Mouse (Mus musculus) hematopoietic stem cell, adult 5-6 weeks (primary cell): ENCODE results near the gene Mphosph9. TPM values are rescaled to one million over a fixed set of nuclear protein-coding genes. Genes with fewer than 3 reads are reported as not detected.
"Not testable (repeated sequence)": the region's sequence is repeated elsewhere in the genome, so short reads cannot be mapped to it uniquely, and the experiment has no call there.

ENCODE experiments used
- ATAC-seq, 2 experiments: fragments of 125-278 bp in 1 of 2; replicated peaks in 1 of 2; 2 replicates each; pipeline ENCODE4 v1.8.0; 2016 to 2017; ENCODE audit warnings: inconsistent platforms in 2 of 2, mild to moderate bottlenecking in 2 of 2, moderate number of reproducible peaks in 2 of 2, low read depth in 1 of 2, moderate TSS enrichment in 1 of 2; ENCODE audit not compliant: low FRiP score in 2 of 2, poor library complexity in 2 of 2, severe bottlenecking in 2 of 2, insufficient read depth in 1 of 2, low TSS enrichment in 1 of 2
- total RNA-seq: library from RNA; stranded (forward); fragments of 172-1452, 232-1000 nt; gene quantifications from 2 replicates; pipeline ENCODE4 v1.2.3, GENCODE M21; 2017

Gene Mphosph9
- total RNA-seq, 1 experiment from 2014 or later, result 41.0 TPM

GRCm38 (mm10) chr5:124227193-124227592, 100.6 kb downstream of the Mphosph9 start:
- no peak for ATAC-seq

GRCm38 (mm10) chr5:124226494-124226893, 101.3 kb downstream of the Mphosph9 start:
- no peak; a peak in 1 of 4 replicates for ATAC-seq

GRCm38 (mm10) chr5:124225891-124226290, 101.9 kb downstream of the Mphosph9 start:
- no peak for ATAC-seq

DNA sequence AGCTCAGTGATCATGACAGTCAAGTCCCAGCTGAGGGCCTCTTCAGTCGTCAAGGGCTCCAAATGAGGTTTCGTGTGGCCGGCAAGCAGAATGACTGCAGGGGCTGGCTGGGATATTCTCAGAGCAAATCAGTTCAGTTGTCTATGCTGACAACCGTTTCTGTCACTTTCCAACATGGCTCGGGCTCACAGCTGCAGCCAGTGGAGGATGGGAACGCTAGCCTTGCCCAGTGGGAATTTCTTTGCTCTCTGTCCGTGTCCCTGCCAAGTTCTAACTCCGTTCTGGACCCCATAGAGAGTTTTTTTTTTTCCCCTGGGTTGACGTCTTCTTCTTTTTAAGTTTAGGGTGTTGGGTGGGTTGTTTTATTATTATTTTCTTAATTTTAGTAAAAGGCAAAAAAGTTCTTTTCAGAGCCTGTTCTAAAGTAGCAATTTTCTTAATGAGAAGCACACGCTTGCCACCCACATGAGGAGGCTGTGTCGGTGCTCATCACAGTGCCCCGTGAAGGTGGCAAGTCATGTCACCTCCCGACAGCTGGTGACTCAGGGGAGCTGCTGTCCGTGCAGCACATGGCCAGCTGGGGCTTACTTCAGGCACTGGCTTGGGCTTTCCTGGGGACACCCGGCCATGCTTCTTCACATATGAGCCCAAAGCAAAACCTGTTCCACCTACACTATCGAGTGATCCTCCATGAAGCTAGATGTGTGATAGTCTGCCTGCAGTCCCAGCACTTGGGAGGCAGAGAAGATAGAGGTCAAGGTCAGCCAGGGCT, 103.3 kb downstream of the Mphosph9 start:
- ATAC-seq, result no peak

DNA sequence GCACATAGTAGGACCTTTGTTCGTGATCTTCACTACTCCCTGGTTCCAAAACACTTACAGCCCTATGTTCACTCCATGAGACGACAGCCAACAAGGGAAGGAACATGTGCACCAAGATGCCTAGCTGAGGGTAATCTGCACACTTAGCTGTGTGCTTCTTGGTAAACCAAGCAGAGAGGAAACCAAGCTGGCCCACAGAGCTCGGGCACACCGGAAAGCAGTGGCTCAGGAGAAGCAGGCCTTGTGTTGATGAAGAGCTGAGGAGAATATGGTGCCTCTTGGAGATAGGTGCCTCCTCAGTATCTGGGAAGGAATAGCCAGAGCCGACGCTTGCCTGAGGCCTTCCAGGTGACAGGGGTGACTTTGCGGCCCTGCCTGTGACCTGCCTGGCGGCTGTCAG, 104.2 kb downstream of the Mphosph9 start:
- ATAC-seq, result no peak

DNA sequence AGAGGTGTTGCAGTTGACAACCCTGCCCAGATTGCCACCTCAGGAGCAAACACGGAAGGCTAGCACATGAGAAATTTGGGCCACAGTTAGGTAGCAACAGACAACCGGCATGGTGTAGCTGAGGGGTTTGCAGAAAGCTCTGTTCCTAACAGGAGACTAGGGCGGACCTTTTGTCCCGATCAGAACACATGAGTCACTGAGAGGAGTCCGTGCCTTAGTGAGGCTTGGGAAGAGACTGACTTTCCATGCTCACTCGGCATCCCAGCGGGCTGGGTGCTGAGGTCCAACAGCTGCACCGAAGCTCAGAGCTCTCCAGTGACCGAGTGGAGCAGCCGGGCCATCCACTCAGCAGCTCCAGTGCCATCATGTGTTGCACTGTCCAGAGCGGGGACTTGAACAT, 105.1 kb downstream of the Mphosph9 start:
- no peak for ATAC-seq

GRCm38 (mm10) chr5:124221736-124222040, 106.1 kb downstream of the Mphosph9 start:
- ATAC-seq, result no peak

GRCm38 (mm10) chr5:124221037-124221735, 106.6 kb downstream of the Mphosph9 start:
- ATAC-seq, result peak; percentile 49 to 62

DNA sequence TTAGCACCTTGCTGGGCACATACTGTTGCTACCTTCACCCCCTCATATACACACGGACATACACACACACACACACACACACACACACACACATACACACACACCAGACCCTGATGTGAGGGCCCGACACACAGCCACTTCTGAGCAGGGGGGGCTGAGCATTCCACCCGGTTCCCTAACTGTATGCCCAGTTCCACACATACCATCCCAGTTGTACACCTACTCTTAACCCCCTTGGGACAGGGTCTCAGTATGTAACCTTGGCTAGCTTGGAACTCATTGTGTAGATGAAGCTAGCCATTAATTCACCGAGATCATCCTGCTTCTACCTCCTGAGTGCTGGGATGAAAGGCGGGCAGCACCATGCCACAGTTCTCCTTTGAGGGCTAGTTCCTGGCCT, 107.2 kb downstream of the Mphosph9 start:
- no peak for ATAC-seq

GRCm38 (mm10) chr5:124219431-124219830, 108.3 kb downstream of the Mphosph9 start:
- ATAC-seq, result no peak

GRCm38 (mm10) chr5:124218986-124219385, 108.8 kb downstream of the Mphosph9 start:
- ATAC-seq, result no peak

DNA sequence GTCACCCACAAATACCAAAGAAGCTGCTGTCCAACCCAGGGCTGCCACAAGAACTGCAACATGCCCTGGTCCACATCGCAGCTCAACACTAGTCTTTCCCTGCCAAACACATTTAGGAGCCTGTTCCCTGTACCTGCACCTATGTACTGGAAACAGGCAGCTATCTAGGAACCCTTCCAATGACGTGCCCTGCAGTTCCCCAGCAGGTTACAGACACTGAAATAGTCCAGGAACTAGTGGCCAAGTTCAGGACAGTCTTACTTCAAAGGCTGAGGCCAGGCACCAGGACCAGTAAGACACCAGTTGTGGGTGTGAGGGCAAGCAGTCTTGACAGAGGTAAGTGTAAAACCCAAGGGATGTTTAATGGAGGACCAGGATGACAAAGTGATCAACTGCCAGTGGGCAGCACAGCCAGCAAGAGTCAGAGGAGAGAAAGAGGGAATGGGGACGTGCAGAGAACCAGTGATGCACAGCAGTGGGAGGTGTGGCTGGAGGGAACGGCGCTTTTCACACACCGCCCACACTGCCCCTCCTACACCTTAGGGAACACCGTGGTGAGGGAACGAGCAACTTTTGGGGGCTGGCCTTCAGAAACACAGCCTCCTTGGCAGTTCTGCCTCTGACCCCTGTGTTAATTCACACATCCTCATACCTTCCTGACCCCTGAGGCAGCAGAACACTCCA, 110.1 kb downstream of the Mphosph9 start:
- no peak for ATAC-seq

- ATAC-seq, result not testable (repeated sequence)
These were observed 110.7 kb downstream of the Mphosph9 start for GRCm38 (mm10) chr5:124217092-124217491.

DNA sequence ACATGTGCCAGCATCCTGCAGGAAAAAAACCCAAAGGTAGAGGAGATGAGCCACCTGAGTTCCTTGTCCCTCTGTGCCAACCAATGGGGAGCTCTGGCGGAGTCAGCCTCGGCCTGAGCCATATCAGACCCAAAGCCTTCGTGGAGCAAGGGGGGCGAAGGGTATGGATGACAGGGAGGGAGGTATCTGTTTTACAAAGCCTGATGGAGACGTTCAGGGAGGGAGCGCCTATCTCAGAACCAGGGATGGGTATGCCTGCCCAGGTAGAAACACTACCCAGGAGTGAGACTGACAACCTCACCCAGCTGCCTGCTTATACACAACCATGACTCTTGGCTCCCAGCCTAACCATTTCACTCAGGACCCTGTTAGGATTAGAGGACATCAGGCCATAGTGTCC, 111.4 kb downstream of the Mphosph9 start:
- no peak for ATAC-seq

DNA sequence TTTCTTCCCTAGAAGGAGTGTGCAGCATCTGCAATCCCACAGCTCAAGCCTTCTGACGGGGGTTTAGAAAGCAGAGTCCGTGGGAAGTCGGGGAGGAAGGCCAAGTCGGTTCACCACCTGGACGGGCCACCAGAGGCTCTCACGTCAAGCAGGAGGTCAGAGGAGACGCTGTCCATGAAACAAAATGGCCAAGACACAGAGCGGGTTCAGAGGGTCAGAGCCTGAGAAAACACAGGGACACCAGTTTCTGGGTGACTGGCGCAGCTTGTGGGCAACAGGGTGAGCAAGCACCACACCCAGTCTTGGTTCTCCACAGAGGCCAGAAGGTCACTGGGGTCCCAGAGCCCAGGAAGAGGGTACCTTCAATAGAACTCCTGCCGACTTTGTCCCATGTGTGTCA, 112.1 kb downstream of the Mphosph9 start:
- ATAC-seq, result no peak

DNA sequence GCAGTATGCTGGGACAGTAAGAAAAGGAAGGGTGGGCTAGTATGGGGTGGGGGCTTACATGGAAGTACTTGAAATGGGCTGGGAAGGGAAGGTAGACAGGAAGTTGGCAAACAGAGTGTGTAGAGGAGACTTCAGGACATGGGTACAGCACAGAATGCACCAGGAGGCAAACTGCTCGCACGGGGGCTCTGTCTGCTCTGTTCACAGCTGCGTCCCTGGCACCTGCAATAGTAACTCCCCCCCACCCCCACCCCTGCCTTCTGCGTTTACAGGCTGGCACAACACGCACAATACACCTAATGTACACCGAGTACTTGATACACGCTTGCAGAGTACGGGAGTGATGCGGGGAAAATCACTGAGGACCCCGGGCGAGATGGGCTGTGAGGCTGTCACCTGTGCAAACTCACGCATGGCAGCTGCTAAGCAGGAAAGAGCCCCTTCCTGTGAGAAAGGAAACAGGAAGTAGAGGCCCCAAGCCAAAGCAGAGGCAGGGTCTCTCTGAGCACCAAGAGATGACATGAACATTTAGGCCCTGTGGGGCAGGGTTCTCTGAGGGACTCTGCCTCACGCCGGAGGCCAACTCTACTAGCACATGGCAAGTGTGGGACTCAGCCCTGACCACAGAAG, 113.1 kb downstream of the Mphosph9 start:
- ATAC-seq, result peak; percentile 47 to 49

DNA sequence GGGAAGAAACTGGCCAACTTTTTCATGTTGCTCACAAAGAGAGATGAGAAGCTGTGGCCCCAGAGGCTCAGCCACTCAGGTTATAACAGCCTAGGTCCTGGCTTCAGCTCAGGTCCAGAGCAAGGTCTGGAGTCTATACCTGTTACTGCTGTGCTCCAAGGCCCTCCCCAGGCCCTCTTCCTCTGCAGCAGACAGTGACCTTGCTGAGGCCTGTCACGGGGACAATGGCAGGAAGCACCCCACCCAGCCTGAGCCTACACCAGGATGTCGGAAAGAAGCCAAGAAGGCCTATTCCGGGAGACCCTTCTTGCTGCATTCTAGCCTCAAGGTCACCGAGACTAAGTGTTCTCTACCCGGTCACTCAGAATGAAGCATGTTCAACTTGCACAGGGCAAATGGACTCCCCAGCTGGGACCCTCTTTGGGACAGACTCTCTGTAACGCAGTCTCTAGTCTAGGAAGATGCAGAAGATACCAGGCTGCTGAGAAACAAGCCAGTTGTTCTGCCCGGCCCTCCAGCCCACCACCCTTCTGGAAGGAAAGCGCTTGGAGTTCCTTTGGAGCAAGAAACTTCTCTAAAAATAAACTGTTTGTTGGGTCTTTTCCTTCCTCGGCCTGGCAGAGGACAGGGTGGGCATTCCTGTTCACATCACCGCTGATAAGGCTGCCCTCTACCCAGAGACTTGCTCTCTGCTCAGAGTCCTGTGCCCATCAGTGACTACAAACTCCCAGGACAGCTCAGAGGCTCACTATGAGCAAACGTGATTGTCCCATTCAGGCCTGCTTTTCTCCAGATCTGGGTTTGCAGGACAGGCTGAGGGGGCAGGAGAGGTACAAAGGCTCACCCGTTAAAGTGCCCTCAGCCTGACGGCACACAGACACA, 113.9 kb downstream of the Mphosph9 start:
- no peak for ATAC-seq
